ENCODE assay signal across 9 mouse cellular contexts in the genomic region with DNA sequence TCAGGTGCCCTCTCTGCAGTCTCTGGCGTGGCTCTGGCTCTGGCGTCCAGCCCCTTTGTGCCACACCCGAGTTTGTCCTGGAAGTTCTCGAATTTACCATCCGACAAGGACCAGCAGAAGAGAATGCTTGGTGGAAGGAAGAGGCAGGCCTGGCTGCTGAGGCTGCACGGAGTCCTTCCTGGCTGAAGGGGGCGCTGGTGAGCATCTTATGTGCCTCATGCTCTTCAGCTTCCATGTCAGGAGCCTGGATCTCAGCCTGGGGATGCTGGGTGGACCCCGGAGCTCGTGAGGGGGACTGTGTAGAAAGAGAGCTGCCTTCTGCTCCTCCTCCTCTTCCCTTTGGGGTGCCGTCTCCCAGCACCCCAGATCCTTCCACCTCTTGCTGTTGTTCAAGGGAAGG. TPM values are rescaled to one million over a fixed set of nuclear protein-coding genes. Genes with fewer than 3 reads are reported as not detected.
A peak's percentile ranks its signal among the peaks of the same experiment; 100 is the strongest.
DNase-seq lines count a peak whose midpoint lies in the region; ATAC-seq and TF ChIP-seq lines count a peak whose summit lies in the region.
"Had no signal": no experiment of that assay in that cellular context is flagged by ENCODE, and none has a peak within 500 bp of the region (broad histone marks: within the 10 kb centered on the region; RNA-seq: fewer than 3 reads in every experiment).

No protein-coding gene starts in this region.

- no peak for ATAC-seq in forebrain, postnatal 0 days
- no peak for ATAC-seq in forebrain, embryonic 13.5 days
- no peak for ATAC-seq in neural tube, embryonic 15.5 days (ENCODE audit: low FRiP score)
- no peak for ATAC-seq in lung, postnatal 0 days
- no peak for ATAC-seq in activated CD4-positive, CD25-positive, alpha-beta regulatory T cell, adult 4 months

- no peak overlapping the region for H3K4me3 ChIP-seq in forebrain, postnatal 0 days (ENCODE audit: low read depth, low read length)
- no peak overlapping the region for H3K4me3 ChIP-seq in forebrain, embryonic 13.5 days
- H3K4me3 ChIP-seq in neural tube, embryonic 15.5 days (replicated peaks) = no peak overlapping the region
- H3K4me3 ChIP-seq in cortical plate, adult 2 months (ENCODE audit: insufficient read depth, low read length) = no peak overlapping the region
- H3K4me3 ChIP-seq in lung, postnatal 0 days (ENCODE audit: low read depth, low read length) = no peak overlapping the region

- H3K4me2 ChIP-seq in forebrain, postnatal 0 days (ENCODE audit: low read depth) = no peak overlapping the region
- H3K4me2 ChIP-seq in forebrain, embryonic 13.5 days = no peak overlapping the region
- no peak overlapping the region for H3K4me2 ChIP-seq in neural tube, embryonic 15.5 days
- no peak overlapping the region for H3K4me2 ChIP-seq in lung, postnatal 0 days (replicated peaks; ENCODE audit: low read depth, low read length)

- no peaks in the 10 kb centered on the region for H3K9me3 ChIP-seq in forebrain, postnatal 0 days (ENCODE audit: low read length)
- no peaks in the 10 kb centered on the region for H3K9me3 ChIP-seq in forebrain, embryonic 13.5 days (replicated peaks)
- no peaks in the 10 kb centered on the region for H3K9me3 ChIP-seq in neural tube, embryonic 15.5 days (replicated peaks)
- no peaks in the 10 kb centered on the region for H3K9me3 ChIP-seq in lung, postnatal 0 days (ENCODE audit: low read length)

- peak; percentile 53 for TF ChIP-seq CTCF in forebrain, postnatal 0 days (IDR thresholded peaks at IDR 0.05; ENCODE audit: low read depth)
- TF ChIP-seq CTCF in cortical plate, adult 2 months (IDR thresholded peaks at IDR 0.05; ENCODE audit: extremely low read depth, insufficient read depth, low read length) = peak; percentile 42
- TF ChIP-seq CTCF in lung, postnatal 0 days (IDR thresholded peaks at IDR 0.05) = peak; percentile 66

- H3K4me1 ChIP-seq in forebrain, postnatal 0 days (ENCODE audit: insufficient read depth) = no peaks in the 10 kb centered on the region
- no peaks in the 10 kb centered on the region for H3K4me1 ChIP-seq in forebrain, embryonic 13.5 days
- no peaks in the 10 kb centered on the region for H3K4me1 ChIP-seq in neural tube, embryonic 15.5 days
- H3K4me1 ChIP-seq in cortical plate, adult 2 months (ENCODE audit: control insufficient read depth, insufficient read depth, low read length) = no peaks in the 10 kb centered on the region
- H3K4me1 ChIP-seq in lung, postnatal 0 days (ENCODE audit: insufficient read depth, low read depth, low read length) = no peaks in the 10 kb centered on the region

- no peak for TF ChIP-seq POLR2A in cortical plate, adult 2 months (IDR thresholded peaks at IDR 0.05; ENCODE audit: extremely low read depth, insufficient read depth, low read length)

- TF ChIP-seq EP300 in lung, postnatal 0 days (IDR thresholded peaks at IDR 0.05) = no peak

- 56% methylated on average over 9 of the region's 10 CpGs for WGBS in forebrain, postnatal 0 days
- 62% methylated on average over 10 of the region's 10 CpGs for WGBS in forebrain, embryonic 13.5 days
- WGBS in neural tube, embryonic 15.5 days = 68% methylated on average over 10 of the region's 10 CpGs
- WGBS in lung, postnatal 0 days = 58% methylated on average over 9 of the region's 10 CpGs

- H3K27me3 ChIP-seq in forebrain, postnatal 0 days (ENCODE audit: insufficient read depth, low read length) = no peaks in the 10 kb centered on the region
- H3K27me3 ChIP-seq in forebrain, embryonic 13.5 days = no peaks in the 10 kb centered on the region
- no peaks in the 10 kb centered on the region for H3K27me3 ChIP-seq in neural tube, embryonic 15.5 days (replicated peaks)
- no peaks in the 10 kb centered on the region for H3K27me3 ChIP-seq in lung, postnatal 0 days (replicated peaks; ENCODE audit: insufficient read depth, low read length)

- DNase-seq in forebrain, postnatal 0 days = no peak
- DNase-seq in neural tube, embryonic 10.5 days (ENCODE audit: extremely low spot score, low spot score) = peak; percentile 33
- peak; percentile 33 for DNase-seq in lung, postnatal 0 days (ENCODE audit: low spot score)
- DNase-seq in thymus, postnatal 4 days = peak; percentile 81

- H3K27ac ChIP-seq in forebrain, postnatal 0 days (ENCODE audit: low read depth, low read length) = no peak overlapping the region
- no peak overlapping the region for H3K27ac ChIP-seq in forebrain, embryonic 13.5 days
- no peak overlapping the region for H3K27ac ChIP-seq in neural tube, embryonic 15.5 days (replicated peaks)
- H3K27ac ChIP-seq in cortical plate, adult 2 months (ENCODE audit: insufficient read depth, low read length) = no peak overlapping the region
- H3K27ac ChIP-seq in lung, postnatal 0 days (ENCODE audit: low read length) = no peak overlapping the region

- H3K9ac ChIP-seq in forebrain, postnatal 0 days = no peak overlapping the region
- no peak overlapping the region for H3K9ac ChIP-seq in forebrain, embryonic 13.5 days
- H3K9ac ChIP-seq in neural tube, embryonic 15.5 days (replicated peaks) = no peak overlapping the region
- no peak overlapping the region for H3K9ac ChIP-seq in lung, postnatal 0 days (replicated peaks; ENCODE audit: low read depth)

- peaks cover 16% of the 10 kb centered on the region for H3K36me3 ChIP-seq in forebrain, postnatal 0 days (ENCODE audit: insufficient read depth)
- peaks cover 44% of the 10 kb centered on the region for H3K36me3 ChIP-seq in forebrain, embryonic 13.5 days (ENCODE audit: poor library complexity, severe bottlenecking)
- peaks cover 31% of the 10 kb centered on the region for H3K36me3 ChIP-seq in neural tube, embryonic 15.5 days
- H3K36me3 ChIP-seq in lung, postnatal 0 days (ENCODE audit: insufficient read depth, low read length) = no peaks in the 10 kb centered on the region

RNA-seq across cellular contexts. Expression of gene Gnmt, which starts 7.2 kb away (rescaled TPM):
- total RNA-seq in forebrain, postnatal 0 days (2014; rRNA removed) = not detected in 2 replicates
- 1.4 and 2.1 TPM in 2 replicates for polyA plus RNA-seq in forebrain, postnatal 0 days (2015; fragmentation: Nextera tagmentation; extraction: Ambion mirVana)
- polyA plus RNA-seq in forebrain, embryonic 13.5 days (2015; fragmentation: Nextera tagmentation; extraction: Ambion mirVana) = 0.52 and 0.58 TPM in 2 replicates
- polyA plus RNA-seq in neural tube, embryonic 15.5 days (2015; fragmentation: Nextera tagmentation; extraction: Ambion mirVana) = 1.7 and 1.9 TPM in 2 replicates
- polyA plus RNA-seq in cortical plate, adult 2 months (2012; rRNA removed) = 1.3 and 1.8 TPM in 2 replicates
- polyA plus RNA-seq in lung, postnatal 0 days (2015; fragmentation: Nextera tagmentation; extraction: Ambion mirVana) = 13.0 and 14.9 TPM in 2 replicates
- under 1 TPM; 0.54 to 0.83 TPM for polyA plus RNA-seq in activated CD4-positive, CD25-positive, alpha-beta regulatory T cell, adult 4 months (2017; shearing (Covaris generic))

RNA-seq across cellular contexts. Expression of gene Cnpy3, which starts 15.9 kb away (rescaled TPM):
- 69.0 and 77.2 TPM in 2 replicates for total RNA-seq in forebrain, postnatal 0 days (2014; rRNA removed)
- polyA plus RNA-seq in forebrain, postnatal 0 days (2015; fragmentation: Nextera tagmentation; extraction: Ambion mirVana) = 68.2 and 69.5 TPM in 2 replicates
- polyA plus RNA-seq in forebrain, embryonic 13.5 days (2015; fragmentation: Nextera tagmentation; extraction: Ambion mirVana) = 56.2 and 60.0 TPM in 2 replicates
- 72.2 and 76.1 TPM in 2 replicates for polyA plus RNA-seq in neural tube, embryonic 15.5 days (2015; fragmentation: Nextera tagmentation; extraction: Ambion mirVana)
- 93.6 and 95.9 TPM in 2 replicates for polyA plus RNA-seq in cortical plate, adult 2 months (2012; rRNA removed)
- polyA plus RNA-seq in lung, postnatal 0 days (2015; fragmentation: Nextera tagmentation; extraction: Ambion mirVana) = 44.1 and 47.0 TPM in 2 replicates
- polyA plus RNA-seq in activated CD4-positive, CD25-positive, alpha-beta regulatory T cell, adult 4 months (2017; shearing (Covaris generic)) = 10 to 100 TPM; 19.2 to 21.6 TPM

RNA-seq across cellular contexts. Expression of gene Pex6, which starts 24.9 kb away (rescaled TPM):
- 36.5 and 37.9 TPM in 2 replicates for total RNA-seq in forebrain, postnatal 0 days (2014; rRNA removed)
- 19.6 TPM in 2 replicates for polyA plus RNA-seq in forebrain, postnatal 0 days (2015; fragmentation: Nextera tagmentation; extraction: Ambion mirVana)
- 18.9 and 21.3 TPM in 2 replicates for polyA plus RNA-seq in forebrain, embryonic 13.5 days (2015; fragmentation: Nextera tagmentation; extraction: Ambion mirVana)
- polyA plus RNA-seq in neural tube, embryonic 15.5 days (2015; fragmentation: Nextera tagmentation; extraction: Ambion mirVana) = 27.8 and 28.3 TPM in 2 replicates
- 48.4 and 50.8 TPM in 2 replicates for polyA plus RNA-seq in cortical plate, adult 2 months (2012; rRNA removed)
- polyA plus RNA-seq in lung, postnatal 0 days (2015; fragmentation: Nextera tagmentation; extraction: Ambion mirVana) = 18.5 and 23.4 TPM in 2 replicates
- 1 to 10 TPM; 2.9 to 4.0 TPM for polyA plus RNA-seq in activated CD4-positive, CD25-positive, alpha-beta regulatory T cell, adult 4 months (2017; shearing (Covaris generic))

RNA-seq across cellular contexts. Expression of gene Ptcra, which starts 27.4 kb away (rescaled TPM):
- not detected in 2 replicates for total RNA-seq in forebrain, postnatal 0 days (2014; rRNA removed)
- polyA plus RNA-seq in forebrain, postnatal 0 days (2015; fragmentation: Nextera tagmentation; extraction: Ambion mirVana) = 0.23 TPM in 1 of 2 replicates, not detected in the other
- 0.21 and 0.45 TPM in 2 replicates for polyA plus RNA-seq in forebrain, embryonic 13.5 days (2015; fragmentation: Nextera tagmentation; extraction: Ambion mirVana)
- polyA plus RNA-seq in neural tube, embryonic 15.5 days (2015; fragmentation: Nextera tagmentation; extraction: Ambion mirVana) = 0.19 and 43.5 TPM in 2 replicates
- 0.50 and 0.68 TPM in 2 replicates for polyA plus RNA-seq in cortical plate, adult 2 months (2012; rRNA removed)
- 0.14 TPM in 1 of 2 replicates, not detected in the other for polyA plus RNA-seq in lung, postnatal 0 days (2015; fragmentation: Nextera tagmentation; extraction: Ambion mirVana)
- not detected for polyA plus RNA-seq in activated CD4-positive, CD25-positive, alpha-beta regulatory T cell, adult 4 months (2017; shearing (Covaris generic))
- total RNA-seq: layer of hippocampus, postnatal 10 days had no signal

RNA-seq across cellular contexts. Expression of gene Ppp2r5d, which starts 31.2 kb away (rescaled TPM):
- 90.5 and 103 TPM in 2 replicates for total RNA-seq in forebrain, postnatal 0 days (2014; rRNA removed)
- polyA plus RNA-seq in forebrain, postnatal 0 days (2015; fragmentation: Nextera tagmentation; extraction: Ambion mirVana) = 85.5 and 93.5 TPM in 2 replicates
- polyA plus RNA-seq in forebrain, embryonic 13.5 days (2015; fragmentation: Nextera tagmentation; extraction: Ambion mirVana) = 85.4 and 103 TPM in 2 replicates
- polyA plus RNA-seq in neural tube, embryonic 15.5 days (2015; fragmentation: Nextera tagmentation; extraction: Ambion mirVana) = 89.1 and 93.2 TPM in 2 replicates
- 97.4 and 98.9 TPM in 2 replicates for polyA plus RNA-seq in cortical plate, adult 2 months (2012; rRNA removed)
- polyA plus RNA-seq in lung, postnatal 0 days (2015; fragmentation: Nextera tagmentation; extraction: Ambion mirVana) = 31.7 and 31.8 TPM in 2 replicates
- polyA plus RNA-seq in activated CD4-positive, CD25-positive, alpha-beta regulatory T cell, adult 4 months (2017; shearing (Covaris generic)) = 10 to 100 TPM; 21.9 to 30.2 TPM
